Mouse (Mus musculus) embryonic facial prominence, embryonic 14.5 days (tissue): ENCODE data around the gene Cd69. TPM values are rescaled to one million over a fixed set of nuclear protein-coding genes. Genes with fewer than 3 reads are reported as not detected.

ENCODE experiments used
- ATAC-seq: fragments of 200-750 bp; cut with Nextera tagmentation; 2 replicates; pipeline ENCODE4 v1.8.0; 2017; ENCODE audit warnings: low read depth, moderate number of reproducible peaks, moderate TSS enrichment
- DNase-seq: peaks from one replicate; pipeline ENCODE4 v3.0.0-alpha.2; 2015; ENCODE audit warnings: low spot score
- H3K27ac ChIP-seq: fragments of 300-500 bp; sonication (generic); replicated peaks from 2 replicates; pipeline ENCODE4 v1.5.1; 2014; ENCODE audit warnings: low read depth, mild to moderate bottlenecking, low read length, moderate library complexity
- H3K27me3 ChIP-seq: fragments of 300-500 bp; sonication (generic); replicated peaks from 2 replicates; pipeline ENCODE4 v1.6.1; 2014; ENCODE audit warnings: low read length; ENCODE audit not compliant: control insufficient read depth, insufficient read depth
- H3K36me3 ChIP-seq: fragments of 300-500 bp; sonication (generic); 2 replicates; pipeline ENCODE4 v1.6.1; 2014; ENCODE audit warnings: low read length, mixed read lengths; ENCODE audit not compliant: control insufficient read depth, insufficient read depth
- H3K4me1 ChIP-seq: fragments of 300-500 bp; sonication (generic); 2 replicates; pipeline ENCODE4 v1.6.1; 2014; ENCODE audit warnings: antibody characterized with exemption, low read length; ENCODE audit not compliant: control insufficient read depth, insufficient read depth
- H3K4me2 ChIP-seq: fragments of 300-500 bp; sonication (generic); 2 replicates; pipeline ENCODE4 v1.6.1; 2014; ENCODE audit warnings: low read depth, mild to moderate bottlenecking, low read length, moderate library complexity, mixed read lengths
- H3K4me3 ChIP-seq: fragments of 300-500 bp; sonication (generic); 2 replicates; pipeline ENCODE4 v1.5.1; 2014; ENCODE audit warnings: low read depth, mild to moderate bottlenecking, low read length
- H3K9ac ChIP-seq: fragments of 300-500 bp; sonication (generic); 2 replicates; pipeline ENCODE4 v1.6.1; 2014; ENCODE audit warnings: low read depth, mild to moderate bottlenecking, low read length, moderate library complexity, mixed read lengths
- H3K9me3 ChIP-seq: fragments of 300-500 bp; sonication (generic); 2 replicates; pipeline ENCODE4 v1.6.1; 2016; ENCODE audit warnings: low read length; ENCODE audit not compliant: control insufficient read depth
- WGBS: fragments of 180-500 bp; shearing (Covaris S2); extraction: QIAGEN DNeasy Blood & Tissue Kit; methylation state at CpG from one replicate; pipeline ENCODE4 v1.1.7; 2014; 5-methylcytosine and 5-hydroxymethylcytosine counted together
- polyA plus RNA-seq: library from polyadenylated mRNA; unstranded; fragments of >200 nt; fragmentation: Nextera tagmentation; extraction: Ambion mirVana; gene quantifications from 2 replicates; pipeline ENCODE4 v1.2.1, GENCODE M21; 2014

Cd69 gene
- polyA plus RNA-seq, 1 experiment from 2014 or later = 0.35 TPM

- no peaks in the 10 kb centered on the region for H3K9me3 ChIP-seq
- ATAC-seq (no peak), DNase-seq (no peak)
- H3K27ac ChIP-seq = 0 out of 2 replicates have a peak overlapping the region, but pooled peaks have one; percentile 13
- H3K9ac ChIP-seq = no peak overlapping the region
- H3K36me3 ChIP-seq = no peaks in the 10 kb centered on the region
- no peaks in the 10 kb centered on the region for H3K27me3 ChIP-seq
- whole genome bisulfite sequencing = 79% methylated on average over 6 of the region's 6 CpGs
- H3K4me2 ChIP-seq = no peak overlapping the region
- no peak overlapping the region for H3K4me3 ChIP-seq
- peaks cover 27% of the 10 kb centered on the region for H3K4me1 ChIP-seq
Observed at GRCm38 (mm10) chr6:129233366-129233954, 41.8 kb downstream of the Cd69 start.

GRCm38 (mm10) chr6:129232842-129233205, 42.4 kb downstream of the Cd69 start:
- Histone ChIP-seq H3K4me1 (peaks cover 27% of the 10 kb centered on the region), H3K27me3 (no peaks in the 10 kb centered on the region), H3K36me3 (no peaks in the 10 kb centered on the region), H3K4me3 (no peak overlapping the region), H3K9ac (no peak overlapping the region), H3K27ac (no peak overlapping the region), H3K9me3 (no peaks in the 10 kb centered on the region), H3K4me2 (no peak overlapping the region)
- no peak for ATAC-seq
- 61% methylated on average over 9 of the region's 9 CpGs for WGBS
- peak; percentile 73 for DNase-seq

DNA sequence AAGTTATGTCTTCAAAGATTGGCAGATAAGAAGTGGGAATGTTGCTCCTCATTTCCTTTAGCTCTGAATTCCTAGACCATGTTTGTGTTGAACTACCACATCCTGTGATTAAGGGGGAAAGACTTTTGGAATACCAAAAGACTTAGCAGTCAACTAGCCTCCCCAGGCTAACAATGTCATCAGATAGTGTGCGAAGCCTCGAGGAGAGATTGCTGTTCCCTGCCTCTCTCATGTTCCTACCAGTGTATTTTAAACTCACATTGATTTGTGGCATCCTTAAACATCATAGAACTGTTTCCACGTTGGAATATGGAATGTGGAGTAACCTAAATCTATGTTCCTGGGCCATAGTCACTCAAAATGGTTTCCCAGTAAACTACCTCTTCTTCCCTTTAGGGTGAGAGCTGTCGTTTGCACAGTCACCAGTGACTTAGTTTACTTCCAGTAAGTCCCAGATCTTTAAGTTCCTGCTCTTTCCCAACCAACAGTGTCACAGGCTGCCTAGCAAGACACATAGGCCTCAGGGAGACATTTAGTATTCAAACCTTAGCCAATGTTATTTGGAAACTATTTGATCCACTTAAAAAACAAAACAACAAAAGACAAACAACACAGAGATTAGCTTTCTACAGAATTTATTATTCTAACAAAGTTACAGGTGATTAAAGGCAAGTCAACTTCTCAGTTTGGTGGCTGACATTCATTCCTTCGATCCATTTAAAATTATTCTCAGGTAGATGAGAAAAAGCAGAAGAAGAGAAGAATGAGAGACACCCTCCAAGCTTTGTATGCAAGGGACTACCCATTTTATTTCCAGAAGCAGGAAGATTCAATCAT, 43.0 kb downstream of the Cd69 start:
- 80% methylated on average over 5 of the region's 5 CpGs for WGBS
- H3K36me3 ChIP-seq = no peaks in the 10 kb centered on the region
- no peaks in the 10 kb centered on the region for H3K27me3 ChIP-seq
- H3K4me3 ChIP-seq = no peak overlapping the region
- peaks cover 22% of the 10 kb centered on the region for H3K4me1 ChIP-seq
- ATAC-seq = no peak
- no peaks in the 10 kb centered on the region for H3K9me3 ChIP-seq
- DNase-seq = no peak
- H3K4me2 ChIP-seq = no peak overlapping the region
- 0 out of 2 replicates have a peak overlapping the region, but pooled peaks have one; percentile 4 for H3K27ac ChIP-seq
- no peak overlapping the region for H3K9ac ChIP-seq

GRCm38 (mm10) chr6:129229774-129230578, 45.3 kb downstream of the Cd69 start:
- H3K27ac ChIP-seq = peak overlapping the region; percentile 94
- no peaks in the 10 kb centered on the region for H3K36me3 ChIP-seq
- no peak overlapping the region for H3K9ac ChIP-seq
- peaks cover 22% of the 10 kb centered on the region for H3K4me1 ChIP-seq
- H3K4me3 ChIP-seq = no peak overlapping the region
- no peaks in the 10 kb centered on the region for H3K9me3 ChIP-seq
- DNase-seq (peak; percentile 96), ATAC-seq (peak; percentile 89)
- no peaks in the 10 kb centered on the region for H3K27me3 ChIP-seq
- no peak overlapping the region; the same call in 1 of the 2 replicates for H3K4me2 ChIP-seq
- 36% methylated on average over 3 of the region's 3 CpGs for WGBS

DNA sequence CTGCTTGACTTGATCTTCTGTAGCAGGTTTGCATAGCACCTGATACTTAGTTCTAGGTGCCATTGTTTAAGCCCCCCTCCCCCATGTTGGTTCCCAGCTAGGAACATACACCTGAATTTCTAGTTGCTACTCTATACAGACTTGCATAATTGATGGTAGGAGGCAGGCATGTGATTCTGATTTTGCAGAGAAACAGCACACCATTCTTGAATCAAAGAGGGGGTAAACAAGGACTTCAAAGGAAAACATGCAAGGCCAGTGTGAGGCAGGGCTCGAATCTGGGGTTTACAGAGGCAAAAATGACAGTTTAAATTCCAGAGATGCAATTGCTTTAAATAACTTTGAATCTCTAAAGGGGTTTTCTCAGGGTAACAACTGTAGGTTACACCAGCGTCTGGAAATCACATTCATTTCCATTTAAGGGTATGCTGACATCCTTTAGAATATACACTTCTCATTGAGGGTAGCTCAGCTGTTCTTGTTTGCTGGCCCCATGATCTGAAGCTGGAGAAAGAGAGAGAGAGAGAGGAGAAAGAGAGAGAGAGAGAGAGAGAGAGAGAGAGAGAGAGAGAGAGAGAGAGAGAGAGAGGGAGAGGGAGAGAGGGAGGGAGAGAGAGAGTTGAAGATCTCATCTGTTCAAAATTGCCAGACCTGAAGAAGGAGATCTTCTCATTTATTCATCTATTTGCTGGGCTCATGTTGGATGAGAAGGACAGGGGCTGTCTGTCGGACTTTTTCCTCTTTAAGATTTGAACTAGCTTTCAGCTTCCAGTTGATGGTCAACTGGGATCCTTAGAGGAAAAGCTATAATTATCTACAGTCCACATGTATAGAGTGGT, 46.1 kb downstream of the Cd69 start:
- no peak overlapping the region for H3K4me2 ChIP-seq
- no peaks in the 10 kb centered on the region for H3K9me3 ChIP-seq
- WGBS = 28% methylated on average over 3 of the region's 3 CpGs
- peak overlapping the region; percentile 94 for H3K27ac ChIP-seq
- H3K36me3 ChIP-seq = no peaks in the 10 kb centered on the region
- ATAC-seq (peak; percentile 45; the same call in 1 of the 2 replicates), DNase-seq (peak; percentile 51)
- H3K9ac ChIP-seq = no peak overlapping the region
- H3K4me3 ChIP-seq = no peak overlapping the region
- no peaks in the 10 kb centered on the region for H3K27me3 ChIP-seq
- H3K4me1 ChIP-seq = peaks cover 22% of the 10 kb centered on the region

- ATAC-seq (no peak), DNase-seq (no peak)
- Histone ChIP-seq H3K4me2 (no peak overlapping the region), H3K4me3 (no peak overlapping the region), H3K36me3 (no peaks in the 10 kb centered on the region), H3K27me3 (no peaks in the 10 kb centered on the region), H3K4me1 (peaks cover 11% of the 10 kb centered on the region), H3K9ac (no peak overlapping the region), H3K27ac (no peak overlapping the region), H3K9me3 (no peaks in the 10 kb centered on the region)
- WGBS = 76% methylated on average over 2 of the region's 2 CpGs
Observed at GRCm38 (mm10) chr6:129225078-129225477, 50.2 kb downstream of the Cd69 start.

GRCm38 (mm10) chr6:129224090-129224489, 51.1 kb downstream of the Cd69 start:
- Histone ChIP-seq H3K27me3 (no peaks in the 10 kb centered on the region), H3K27ac (no peak overlapping the region), H3K9me3 (no peaks in the 10 kb centered on the region), H3K4me2 (no peak overlapping the region), H3K4me1 (peaks cover 3% of the 10 kb centered on the region; the same call in 1 of the 2 replicates), H3K36me3 (no peaks in the 10 kb centered on the region), H3K4me3 (no peak overlapping the region), H3K9ac (no peak overlapping the region)
- no peak for ATAC-seq
- no peak for DNase-seq
- WGBS = 77% methylated on average over 1 of the region's 1 CpGs

DNA sequence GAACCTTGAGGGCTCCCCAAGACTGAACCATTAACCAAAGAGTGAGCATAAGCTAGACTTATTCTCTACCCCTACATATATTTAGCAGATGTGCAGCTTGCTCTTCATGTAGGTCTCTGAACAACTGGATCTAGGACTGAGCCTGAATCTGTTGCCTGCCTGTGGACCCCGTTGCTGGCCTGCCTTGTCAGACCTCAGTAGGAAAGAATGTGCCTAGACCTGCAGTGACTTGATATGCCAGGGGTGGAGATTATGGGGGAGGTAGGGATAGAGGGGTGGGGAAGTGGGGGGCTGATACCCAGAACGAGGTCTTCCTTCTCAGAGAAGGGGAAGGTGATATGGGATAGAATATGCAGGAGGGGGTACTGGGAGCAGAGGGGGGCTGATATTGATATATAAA, 51.6 kb downstream of the Cd69 start:
- ATAC-seq (no peak), DNase-seq (no peak)
- no peak overlapping the region for H3K4me2 ChIP-seq
- no peaks in the 10 kb centered on the region for H3K9me3 ChIP-seq
- H3K9ac ChIP-seq = no peak overlapping the region
- H3K4me1 ChIP-seq = no peaks in the 10 kb centered on the region
- H3K27ac ChIP-seq = no peak overlapping the region
- H3K27me3 ChIP-seq = no peaks in the 10 kb centered on the region
- WGBS = 63% methylated on average over 2 of the region's 2 CpGs
- H3K36me3 ChIP-seq = no peaks in the 10 kb centered on the region
- H3K4me3 ChIP-seq = no peak overlapping the region
